In the genomic region with DNA sequence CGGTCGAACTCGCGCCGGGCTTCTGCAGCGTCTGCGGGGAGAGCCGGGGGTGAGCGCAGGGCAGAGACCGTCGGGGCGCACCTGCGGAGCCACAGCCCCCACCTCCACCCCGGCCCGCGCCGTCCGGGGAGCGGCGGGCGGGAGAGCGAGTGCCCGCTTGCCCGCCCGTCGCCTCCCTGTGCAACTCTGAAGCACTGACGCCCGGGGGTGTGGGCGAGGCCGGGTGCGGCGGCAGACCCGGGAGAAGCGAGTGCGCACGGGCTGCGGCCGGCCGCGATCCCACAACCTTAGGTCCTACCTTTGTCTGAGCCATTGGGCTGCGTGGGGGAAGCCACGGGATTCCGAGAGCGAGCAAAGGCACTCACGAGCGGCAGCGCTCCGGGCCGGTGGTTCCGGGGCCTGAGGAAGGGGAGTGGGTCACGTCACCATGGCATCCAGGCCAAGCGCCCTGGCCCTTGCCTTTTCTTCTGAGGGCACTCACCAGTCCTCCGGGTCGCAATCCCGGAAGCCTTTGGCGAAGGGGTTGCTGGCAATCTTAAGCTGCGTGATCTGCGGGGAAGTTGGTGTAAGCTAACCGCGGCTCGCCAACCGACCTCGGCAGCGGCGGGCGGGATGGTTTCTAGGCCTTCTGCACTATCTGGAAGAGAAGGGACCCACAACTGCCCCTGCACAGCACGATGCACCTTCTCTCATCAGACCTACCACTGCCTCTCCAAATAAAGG, we compare ENCODE assay signal across 10 mouse cellular contexts. TPM values are rescaled to one million over a fixed set of nuclear protein-coding genes. Genes with fewer than 3 reads are reported as not detected.
DNase-seq lines count a peak whose midpoint lies in the region; ATAC-seq lines count a peak whose summit lies in the region.
"Had no signal": no experiment of that assay in that cellular context is flagged by ENCODE, and none has a peak within 500 bp of the region (broad histone marks: within the 10 kb centered on the region; RNA-seq: fewer than 3 reads in every experiment).

No protein-coding gene starts in this region.

- peak overlapping the region; percentile 36; the same call in 1 of the 2 replicates for H3K9ac ChIP-seq in heart, embryonic 11.5 days (ENCODE audit: low read depth, low read length)
- peak overlapping the region; percentile 47 for H3K9ac ChIP-seq in hindbrain, embryonic 12.5 days
- peak overlapping the region; percentile 25 for H3K9ac ChIP-seq in midbrain, embryonic 13.5 days (replicated peaks)

- WGBS in heart, embryonic 11.5 days (ENCODE audit: insufficient replicate concordance): 2% methylated on average over 48 of the region's 67 CpGs
- WGBS in hindbrain, embryonic 12.5 days: under 1% methylated on average over 65 of the region's 67 CpGs
- WGBS in midbrain, embryonic 13.5 days: under 1% methylated on average over 60 of the region's 67 CpGs

- H3K4me1 ChIP-seq in heart, embryonic 11.5 days (ENCODE audit: control insufficient read depth, insufficient read depth, low read length): peaks cover 24% of the 10 kb centered on the region
- peaks cover 27% of the 10 kb centered on the region for H3K4me1 ChIP-seq in hindbrain, embryonic 12.5 days
- H3K4me1 ChIP-seq in midbrain, embryonic 13.5 days (replicated peaks): peaks cover 35% of the 10 kb centered on the region

- peak overlapping the region; percentile 62 for H3K4me2 ChIP-seq in heart, embryonic 11.5 days
- H3K4me2 ChIP-seq in hindbrain, embryonic 12.5 days (replicated peaks): peak overlapping the region; percentile 55
- peak overlapping the region; percentile 54 for H3K4me2 ChIP-seq in midbrain, embryonic 13.5 days (replicated peaks)

- ATAC-seq in heart, embryonic 11.5 days (replicated peaks; ENCODE audit: insufficient number of reproducible peaks, low FRiP score, low TSS enrichment): no peak
- ATAC-seq in hindbrain, embryonic 12.5 days (ENCODE audit: low FRiP score): no peak
- ATAC-seq in midbrain, embryonic 13.5 days: no peak
- ATAC-seq in granulocyte monocyte progenitor cell, adult 5-6 weeks (replicated peaks; ENCODE audit: poor library complexity, severe bottlenecking): no peak

- DNase-seq in heart, adult 18-20 months: no peak
- DNase-seq in ZHBTc4 (ENCODE audit: low read depth, low spot score): peak; percentile 75
- DNase-seq in adrenal gland, postnatal 10 days: no peak
- no peak for DNase-seq in MN1 (ENCODE audit: low spot score)

- H3K36me3 ChIP-seq in heart, embryonic 11.5 days (ENCODE audit: control insufficient read depth, insufficient read depth, low read length): no peaks in the 10 kb centered on the region
- no peaks in the 10 kb centered on the region for H3K36me3 ChIP-seq in hindbrain, embryonic 12.5 days
- no peaks in the 10 kb centered on the region for H3K36me3 ChIP-seq in midbrain, embryonic 13.5 days

- H3K27me3 ChIP-seq in heart, embryonic 11.5 days (ENCODE audit: control insufficient read depth, insufficient read depth, low read length): peaks cover 86% of the 10 kb centered on the region
- H3K27me3 ChIP-seq in hindbrain, embryonic 12.5 days: peaks cover 95% of the 10 kb centered on the region
- H3K27me3 ChIP-seq in midbrain, embryonic 13.5 days: peaks cover 97% of the 10 kb centered on the region

- no peak overlapping the region for H3K27ac ChIP-seq in heart, embryonic 11.5 days (ENCODE audit: low read depth, low read length)
- H3K27ac ChIP-seq in hindbrain, embryonic 12.5 days: no peak overlapping the region
- no peak overlapping the region for H3K27ac ChIP-seq in midbrain, embryonic 13.5 days

- peak overlapping the region; percentile 43 for H3K4me3 ChIP-seq in heart, embryonic 11.5 days (ENCODE audit: low read depth, low read length)
- peak overlapping the region; percentile 36 for H3K4me3 ChIP-seq in hindbrain, embryonic 12.5 days
- H3K4me3 ChIP-seq in midbrain, embryonic 13.5 days (replicated peaks): peak overlapping the region; percentile 36
- H3K4me3 ChIP-seq: myocyte had no signal

- no peaks in the 10 kb centered on the region for H3K9me3 ChIP-seq in heart, embryonic 11.5 days (replicated peaks; ENCODE audit: control insufficient read depth, low read length)
- no peaks in the 10 kb centered on the region for H3K9me3 ChIP-seq in hindbrain, embryonic 12.5 days (replicated peaks)
- no peaks in the 10 kb centered on the region for H3K9me3 ChIP-seq in midbrain, embryonic 13.5 days

RNA-seq across cellular contexts. Expression of gene Tbx1, which starts 7.9 kb away (rescaled TPM):
- polyA plus RNA-seq in heart, embryonic 11.5 days (2014; fragmentation: Nextera tagmentation; extraction: Ambion mirVana): 1.2 and 1.4 TPM in 2 replicates
- 1 to 10 TPM; 1.1 to 1.3 TPM for total RNA-seq in heart, adult 18-20 months (2021)
- polyA plus RNA-seq in hindbrain, embryonic 12.5 days (2016; fragmentation: Nextera tagmentation; extraction: Ambion mirVana): 15.4 and 15.5 TPM in 2 replicates
- 0.34 and 0.71 TPM in 2 replicates for polyA plus RNA-seq in midbrain, embryonic 13.5 days (2015; fragmentation: Nextera tagmentation; extraction: Ambion mirVana)
- 1 to 10 TPM; 1.2 to 9.1 TPM for total RNA-seq in adrenal gland, postnatal 10 days (2021)
- not detected in 2 replicates for total RNA-seq in granulocyte monocyte progenitor cell, adult 5-6 weeks (2014; fragmentation: Nextera tagmentation)
- not detected in 2 replicates for total RNA-seq in granulocyte monocyte progenitor cell, adult 5-6 weeks (2017)
- total RNA-seq: hematopoietic stem cell, adult 5-6 weeks had no signal

RNA-seq across cellular contexts. Expression of gene Gp1bb, which starts 39.6 kb away (rescaled TPM):
- 8.3 and 8.6 TPM in 2 replicates for polyA plus RNA-seq in heart, embryonic 11.5 days (2014; fragmentation: Nextera tagmentation; extraction: Ambion mirVana)
- under 1 TPM; 0.27 to 0.67 TPM for total RNA-seq in heart, adult 18-20 months (2021)
- 10.1 and 11.1 TPM in 2 replicates for polyA plus RNA-seq in hindbrain, embryonic 12.5 days (2016; fragmentation: Nextera tagmentation; extraction: Ambion mirVana)
- 8.2 and 10.5 TPM in 2 replicates for polyA plus RNA-seq in midbrain, embryonic 13.5 days (2015; fragmentation: Nextera tagmentation; extraction: Ambion mirVana)
- total RNA-seq in adrenal gland, postnatal 10 days (2021): 1 to 10 TPM; 1.1 to 1.4 TPM
- total RNA-seq in granulocyte monocyte progenitor cell, adult 5-6 weeks (2014; fragmentation: Nextera tagmentation): not detected in 2 replicates
- total RNA-seq in granulocyte monocyte progenitor cell, adult 5-6 weeks (2017): not detected in 2 replicates

RNA-seq across cellular contexts. Expression of gene Gm49601, which starts 43.6 kb away (rescaled TPM):
- polyA plus RNA-seq in heart, embryonic 11.5 days (2014; fragmentation: Nextera tagmentation; extraction: Ambion mirVana): 0.73 and 1.0 TPM in 2 replicates
- 1 to 10 TPM in 1 of 2 experiments, under 1 TPM in 1; 0.15 to 1.1 TPM for total RNA-seq in heart, adult 18-20 months (2021)
- polyA plus RNA-seq in hindbrain, embryonic 12.5 days (2016; fragmentation: Nextera tagmentation; extraction: Ambion mirVana): 12.6 and 13.5 TPM in 2 replicates
- polyA plus RNA-seq in midbrain, embryonic 13.5 days (2015; fragmentation: Nextera tagmentation; extraction: Ambion mirVana): 16.5 and 18.3 TPM in 2 replicates
- total RNA-seq in adrenal gland, postnatal 10 days (2021): 1 to 10 TPM; 2.5 to 4.8 TPM
- total RNA-seq in granulocyte monocyte progenitor cell, adult 5-6 weeks (2014; fragmentation: Nextera tagmentation): 1.9 TPM in 1 of 2 replicates, not detected in the other
- total RNA-seq in granulocyte monocyte progenitor cell, adult 5-6 weeks (2017): not detected in 2 replicates
- total RNA-seq: hematopoietic stem cell, adult 5-6 weeks had no signal

RNA-seq across cellular contexts. Expression of gene Sept5, which starts 47.2 kb away (rescaled TPM):
- polyA plus RNA-seq in heart, embryonic 11.5 days (2014; fragmentation: Nextera tagmentation; extraction: Ambion mirVana): 6.2 and 8.3 TPM in 2 replicates
- 1 to 10 TPM; 3.9 to 4.1 TPM for total RNA-seq in heart, adult 18-20 months (2021)
- polyA plus RNA-seq in hindbrain, embryonic 12.5 days (2016; fragmentation: Nextera tagmentation; extraction: Ambion mirVana): 98.7 and 105 TPM in 2 replicates
- 149 and 151 TPM in 2 replicates for polyA plus RNA-seq in midbrain, embryonic 13.5 days (2015; fragmentation: Nextera tagmentation; extraction: Ambion mirVana)
- total RNA-seq in adrenal gland, postnatal 10 days (2021): 10 to 100 TPM; 14.2 to 24.3 TPM
- total RNA-seq in granulocyte monocyte progenitor cell, adult 5-6 weeks (2014; fragmentation: Nextera tagmentation): not detected in 2 replicates
- 1.8 and 2.6 TPM in 2 replicates for total RNA-seq in granulocyte monocyte progenitor cell, adult 5-6 weeks (2017)
